In the genomic region with DNA sequence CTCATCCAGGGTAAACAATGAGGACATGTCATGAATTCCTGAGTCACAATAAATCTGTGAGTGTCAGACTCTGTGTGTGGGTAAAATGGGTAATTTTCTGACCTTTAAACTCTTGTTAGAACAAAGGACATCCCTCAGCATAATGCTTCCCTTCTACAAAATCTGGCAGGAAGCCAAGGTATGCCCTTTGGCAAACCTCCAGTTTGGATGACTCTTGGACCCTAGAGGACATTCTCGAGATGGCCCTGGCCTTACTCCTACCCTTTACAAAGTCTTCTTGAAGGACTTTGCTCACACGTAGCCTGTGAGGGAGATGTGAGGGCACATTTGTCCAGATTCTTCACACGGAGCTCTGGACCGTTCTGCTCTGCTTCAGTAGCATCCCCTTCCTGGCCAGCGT, we compare ENCODE assay signal across 11 mouse cellular contexts.
DNase-seq lines count a peak whose midpoint lies in the region; ATAC-seq and TF ChIP-seq lines count a peak whose summit lies in the region.
"Had no signal": no experiment of that assay in that cellular context is flagged by ENCODE, and none has a peak within 500 bp of the region (broad histone marks: within the 10 kb centered on the region; RNA-seq: fewer than 3 reads in every experiment).

No protein-coding gene starts in this region.

- no peaks in the 10 kb centered on the region for H3K27me3 ChIP-seq in heart, embryonic 12.5 days (replicated peaks)
- no peaks in the 10 kb centered on the region for H3K27me3 ChIP-seq in intestine, postnatal 0 days (replicated peaks; ENCODE audit: control insufficient read depth, insufficient read depth, low read length)
- H3K27me3 ChIP-seq: heart, embryonic 15.5 days had no signal

- H3K9ac ChIP-seq in heart, embryonic 12.5 days = no peak overlapping the region
- H3K9ac ChIP-seq in intestine, postnatal 0 days (ENCODE audit: low read depth, low read length) = no peak overlapping the region
- H3K9ac ChIP-seq: heart, embryonic 15.5 days had no signal

- DNase-seq in heart, postnatal 25 days (ENCODE audit: low spot score) = no peak
- DNase-seq in adrenal gland, adult 18-20 months (ENCODE audit: low spot score in 2 of 2) = peak; percentile 32 to 39
- DNase-seq in lung, postnatal 25 days (ENCODE audit: low spot score) = peak; percentile 32
- DNase-seq in urinary bladder, adult 18-20 months (ENCODE audit: low spot score in 2 of 2) = no peak
- no peak for DNase-seq in layer of hippocampus, adult 9-10 months (ENCODE audit: low spot score)
- no peak for DNase-seq in ovary, postnatal 10 days (ENCODE audit: low spot score)
- DNase-seq: cerebellum, adult 9-10 months had no signal

- peaks cover 5% of the 10 kb centered on the region for H3K4me1 ChIP-seq in heart, embryonic 12.5 days (replicated peaks)
- 0 out of 2 replicates have a peak, but pooled peaks cover 3% of the 10 kb centered on the region for H3K4me1 ChIP-seq in intestine, postnatal 0 days (replicated peaks; ENCODE audit: control insufficient read depth, insufficient read depth, low read length)

- no peak overlapping the region for H3K4me3 ChIP-seq in heart, embryonic 12.5 days
- no peak overlapping the region for H3K4me3 ChIP-seq in intestine, postnatal 0 days (ENCODE audit: low read depth, low read length)
- H3K4me3 ChIP-seq: heart, embryonic 15.5 days had no signal

- no peak overlapping the region for H3K4me2 ChIP-seq in heart, embryonic 12.5 days
- H3K4me2 ChIP-seq in intestine, postnatal 0 days (replicated peaks; ENCODE audit: low read depth) = no peak overlapping the region
- H3K4me2 ChIP-seq: heart, embryonic 15.5 days had no signal

- no peaks in the 10 kb centered on the region for H3K9me3 ChIP-seq in heart, embryonic 12.5 days (replicated peaks)
- no peaks in the 10 kb centered on the region for H3K9me3 ChIP-seq in intestine, postnatal 0 days (ENCODE audit: control insufficient read depth)
- H3K9me3 ChIP-seq: heart, embryonic 15.5 days had no signal

- WGBS in heart, embryonic 12.5 days = 34% methylated on average over 5 of the region's 5 CpGs
- WGBS in intestine, postnatal 0 days = 24% methylated on average over 5 of the region's 5 CpGs

- no peak overlapping the region for H3K27ac ChIP-seq in heart, embryonic 12.5 days (ENCODE audit: poor library complexity, severe bottlenecking)
- no peak overlapping the region for H3K27ac ChIP-seq in intestine, postnatal 0 days (ENCODE audit: low read depth, low read length)
- H3K27ac ChIP-seq: heart, embryonic 15.5 days had no signal

- no peaks in the 10 kb centered on the region for H3K36me3 ChIP-seq in heart, embryonic 12.5 days
- H3K36me3 ChIP-seq in intestine, postnatal 0 days (ENCODE audit: control insufficient read depth, insufficient read depth) = no peaks in the 10 kb centered on the region
- H3K36me3 ChIP-seq: heart, embryonic 15.5 days had no signal

- TF ChIP-seq CTCF in intestine, postnatal 0 days (IDR thresholded peaks at IDR 0.05; ENCODE audit: low read depth) = no peak

- intact Hi-C loops in heart, postnatal 25 days (cut with DNase I) = no loop called here

- peak; percentile 72 for ATAC-seq in heart, embryonic 12.5 days (ENCODE audit: insufficient number of reproducible peaks, low FRiP score)
- ATAC-seq in intestine, postnatal 0 days = peak; percentile 89
- ATAC-seq: midbrain, embryonic 16.5 days had no signal

Comparison
In these comparisons a context has a peak if more than half of its experiments do, and no peak if none do; other contexts are left out.
1. DNase-seq: peak in adrenal gland, adult 18-20 months (2 of 2) and lung, postnatal 25 days (single experiment); none in heart, postnatal 25 days (single experiment), urinary bladder, adult 18-20 months (0 of 2), layer of hippocampus, adult 9-10 months (single experiment) and ovary, postnatal 10 days (single experiment).